Mouse (Mus musculus): Measurements from ENCODE around the gene Olfr19.
"Not testable (repeated sequence)": the region's sequence is repeated elsewhere in the genome, so short reads cannot be mapped to it uniquely, and the experiment has no call there.

The Olfr19 gene

GRCm38 (mm10) chr16:16676305-16676704 is at the start of gene Olfr19:
TSS of gene Olfr19 (minus strand) at chr16:16676405.
- DNase-seq (ENCODE audit: low read depth) = no peak

GRCm38 (mm10) chr16:16684975-16685374 is 8.8 kb upstream of the Olfr19 start:
- DNase-seq (ENCODE audit: low read depth) = no peak

- no peak for DNase-seq (ENCODE audit: low read depth)
Observed at GRCm38 (mm10) chr16:16684053-16684452, 7.8 kb upstream of the Olfr19 start.

- no peak for DNase-seq (ENCODE audit: low read depth)
Observed at GRCm38 (mm10) chr16:16664994-16665393, 11.2 kb downstream of the Olfr19 start.

GRCm38 (mm10) chr16:16664516-16664915 is 11.7 kb downstream of the Olfr19 start:
- DNase-seq (ENCODE audit: low read depth) = not testable (repeated sequence)

GRCm38 (mm10) chr16:16645148-16645547 is 31.1 kb downstream of the Olfr19 start:
- no peak for DNase-seq (ENCODE audit: low read depth)

- peak; percentile 5 for DNase-seq (ENCODE audit: low read depth)
Observed at GRCm38 (mm10) chr16:16633730-16634129, 42.5 kb downstream of the Olfr19 start.
